Mouse (Mus musculus): ENCODE data around the gene Krtap13-1. TPM values are rescaled to one million over a fixed set of nuclear protein-coding genes. Genes with fewer than 3 reads are reported as not detected.
"Not testable (repeated sequence)": the region's sequence is repeated elsewhere in the genome, so short reads cannot be mapped to it uniquely, and the experiment has no call there.

Gene Krtap13-1
- polyA plus RNA-seq, 1 experiment from 2014 or later: not detected

DNA sequence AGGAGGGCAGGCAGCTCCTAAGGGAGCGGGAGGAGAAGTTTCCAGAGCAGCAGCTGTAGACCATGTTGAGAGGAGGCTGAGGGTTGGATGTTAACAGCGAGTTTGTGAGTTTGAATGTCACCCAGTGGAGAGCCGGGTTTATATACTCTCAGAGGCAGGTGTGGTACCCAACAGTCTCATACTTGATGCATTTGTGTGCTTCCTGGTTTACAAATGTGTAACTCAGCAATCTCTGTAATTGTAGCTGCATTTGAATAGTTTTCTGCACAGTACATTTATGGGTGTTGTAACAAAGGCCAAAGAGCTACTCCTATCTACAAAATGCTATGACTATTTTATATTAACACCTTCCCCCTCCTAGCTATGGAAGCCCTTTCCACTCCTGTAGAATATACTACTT lies 22.9 kb downstream of the Krtap13-1 start, which contains the start of gene Krtap13:
TSS of gene Krtap13 (minus strand) at position 101 of the 400 bp plus-strand sequence.
- H3K9me3 ChIP-seq; DNase-seq (ENCODE audit: extremely low spot score, low spot score); H3K4me3 ChIP-seq; H3K27ac ChIP-seq; H3K27me3 ChIP-seq (ENCODE audit: poor library complexity, severe bottlenecking); H3K4me1 ChIP-seq; H3K36me3 ChIP-seq (replicated peaks): not testable (repeated sequence)
- 81% methylated on average over 3 of the region's 3 CpGs for WGBS

- not testable (repeated sequence) for H3K27me3 ChIP-seq (ENCODE audit: poor library complexity, severe bottlenecking); DNase-seq (ENCODE audit: extremely low spot score, low spot score); H3K4me3 ChIP-seq; H3K27ac ChIP-seq; H3K9me3 ChIP-seq; H3K4me1 ChIP-seq; H3K36me3 ChIP-seq (replicated peaks)
- WGBS: 98% methylated on average over 3 of the region's 3 CpGs
Measured at GRCm38 (mm10) chr16:88758547-88758946, 29.9 kb downstream of the Krtap13-1 start, which contains the start of gene 2310034C09Rik. Gene 2310034C09Rik, plus strand, starts transcription at chr16:88758847.

GRCm38 (mm10) chr16:88774106-88774505 lies 45.4 kb downstream of the Krtap13-1 start, which contains the start of gene 2310057N15Rik:
Gene 2310057N15Rik, minus strand, starts transcription at chr16:88774206.
- Histone ChIP-seq H3K27me3 (ENCODE audit: poor library complexity, severe bottlenecking) (no peaks in the 10 kb centered on the region), H3K27ac (no peak within 1 kb of the TSS), H3K36me3 (replicated peaks) (no peaks in the 10 kb centered on the region), H3K9me3 (no peaks in the 10 kb centered on the region), H3K4me1 (no peaks in the 10 kb centered on the region), H3K4me3 (no peak within 1 kb of the TSS)
- no peak for DNase-seq (ENCODE audit: extremely low spot score, low spot score)
- WGBS: 94% methylated on average over 2 of the region's 2 CpGs

GRCm38 (mm10) chr16:88777596-88777995 lies 48.9 kb downstream of the Krtap13-1 start, which contains the start of gene Gm5965:
Gene Gm5965, plus strand, starts transcription at chr16:88777896.
- no peak for DNase-seq (ENCODE audit: extremely low spot score, low spot score)
- 85% methylated on average over 6 of the region's 6 CpGs for WGBS
- no peaks in the 10 kb centered on the region for H3K4me1 ChIP-seq
- no peaks in the 10 kb centered on the region for H3K9me3 ChIP-seq
- H3K4me3 ChIP-seq: no peak within 1 kb of the TSS
- no peak within 1 kb of the TSS for H3K27ac ChIP-seq
- H3K27me3 ChIP-seq (ENCODE audit: poor library complexity, severe bottlenecking): no peaks in the 10 kb centered on the region
- H3K36me3 ChIP-seq (replicated peaks): no peaks in the 10 kb centered on the region

Other genes with a start within 250 kb of the Krtap13-1 start
- gene Cldn17, start 221.9 kb upstream of the Krtap13-1 start, polyA plus RNA-seq (2016; fragmentation: Nextera tagmentation; extraction: Ambion mirVana): not detected in 2 replicates
- 1.4 TPM in 2 replicates for gene Cldn8, start 165.7 kb upstream of the Krtap13-1 start, polyA plus RNA-seq (2016; fragmentation: Nextera tagmentation; extraction: Ambion mirVana)
- gene Krtap24-1, start 116.6 kb upstream of the Krtap13-1 start, polyA plus RNA-seq (2016; fragmentation: Nextera tagmentation; extraction: Ambion mirVana): not detected in 2 replicates
- gene 2310079G19Rik, start 101.2 kb upstream of the Krtap13-1 start, polyA plus RNA-seq (2016; fragmentation: Nextera tagmentation; extraction: Ambion mirVana): not detected in 2 replicates
- gene Krtap26-1, start 81.1 kb upstream of the Krtap13-1 start, polyA plus RNA-seq (2016; fragmentation: Nextera tagmentation; extraction: Ambion mirVana): not detected in 2 replicates
- gene Krtap27-1, start 57.2 kb upstream of the Krtap13-1 start, polyA plus RNA-seq (2016; fragmentation: Nextera tagmentation; extraction: Ambion mirVana): not detected in 2 replicates
- not detected in 2 replicates for gene 2310061N02Rik, start 20.9 kb upstream of the Krtap13-1 start, polyA plus RNA-seq (2016; fragmentation: Nextera tagmentation; extraction: Ambion mirVana)
- gene Krtap13, start 22.8 kb downstream of the Krtap13-1 start, polyA plus RNA-seq (2016; fragmentation: Nextera tagmentation; extraction: Ambion mirVana): not detected in 2 replicates
- not detected in 2 replicates for gene 2310034C09Rik, start 30.0 kb downstream of the Krtap13-1 start, polyA plus RNA-seq (2016; fragmentation: Nextera tagmentation; extraction: Ambion mirVana)
- gene 2310057N15Rik, start 45.3 kb downstream of the Krtap13-1 start, polyA plus RNA-seq (2016; fragmentation: Nextera tagmentation; extraction: Ambion mirVana): not detected in 2 replicates
- not detected in 2 replicates for gene Gm5965, start 49.0 kb downstream of the Krtap13-1 start, polyA plus RNA-seq (2016; fragmentation: Nextera tagmentation; extraction: Ambion mirVana)
- not detected in 2 replicates for gene Gm20741, start 83.4 kb downstream of the Krtap13-1 start, polyA plus RNA-seq (2016; fragmentation: Nextera tagmentation; extraction: Ambion mirVana)
- gene Krtap15, start 91.4 kb downstream of the Krtap13-1 start, polyA plus RNA-seq (2016; fragmentation: Nextera tagmentation; extraction: Ambion mirVana): not detected in 2 replicates
- not detected in 2 replicates for gene Krtap14, start 97.3 kb downstream of the Krtap13-1 start, polyA plus RNA-seq (2016; fragmentation: Nextera tagmentation; extraction: Ambion mirVana)
- gene Krtap19-1, start 140.5 kb downstream of the Krtap13-1 start, polyA plus RNA-seq (2016; fragmentation: Nextera tagmentation; extraction: Ambion mirVana): not detected in 2 replicates
- not detected in 2 replicates for gene Krtap19-2, start 145.4 kb downstream of the Krtap13-1 start, polyA plus RNA-seq (2016; fragmentation: Nextera tagmentation; extraction: Ambion mirVana)
- gene Krtap19-3, start 149.2 kb downstream of the Krtap13-1 start, polyA plus RNA-seq (2016; fragmentation: Nextera tagmentation; extraction: Ambion mirVana): not detected in 2 replicates
- gene Krtap19-4, start 156.2 kb downstream of the Krtap13-1 start, polyA plus RNA-seq (2016; fragmentation: Nextera tagmentation; extraction: Ambion mirVana): not detected in 2 replicates
- gene Krtap19-5, start 167.6 kb downstream of the Krtap13-1 start, polyA plus RNA-seq (2016; fragmentation: Nextera tagmentation; extraction: Ambion mirVana): not detected in 2 replicates
- not detected in 2 replicates for gene Krtap19-9b, start 203.4 kb downstream of the Krtap13-1 start, polyA plus RNA-seq (2016; fragmentation: Nextera tagmentation; extraction: Ambion mirVana)
- gene Krtap16-3, start 234.0 kb downstream of the Krtap13-1 start, polyA plus RNA-seq (2016; fragmentation: Nextera tagmentation; extraction: Ambion mirVana): not detected in 2 replicates

Data from forebrain, embryonic 10.5 days (tissue).